Mouse (Mus musculus) neural tube, embryonic 14.5 days (tissue): Measurements from ENCODE around the gene Eml2. TPM values are rescaled to one million over a fixed set of nuclear protein-coding genes. Genes with fewer than 3 reads are reported as not detected.

Experiments used
- ATAC-seq: fragments of 200-750 bp; cut with Nextera tagmentation; 2 replicates; pipeline ENCODE4 v1.8.0; 2017; ENCODE audit warnings: low read depth, mild to moderate bottlenecking, moderate TSS enrichment, moderate library complexity
- H3K27ac ChIP-seq: fragments of 300-500 bp; sonication (generic); 2 replicates; pipeline ENCODE4 v1.5.1; 2014; ENCODE audit warnings: low read depth, mild to moderate bottlenecking, control low read depth, low read length, moderate library complexity, mixed read lengths
- H3K27me3 ChIP-seq: fragments of 300-500 bp; sonication (generic); 2 replicates; pipeline ENCODE4 v1.6.1; 2014; ENCODE audit warnings: low read length; ENCODE audit not compliant: control insufficient read depth, insufficient read depth
- H3K36me3 ChIP-seq: fragments of 300-500 bp; sonication (generic); 2 replicates; pipeline ENCODE4 v1.6.1; 2014; ENCODE audit warnings: low read length, mixed read lengths; ENCODE audit not compliant: control insufficient read depth, insufficient read depth
- H3K4me1 ChIP-seq: fragments of 300-500 bp; sonication (generic); 2 replicates; pipeline ENCODE4 v1.6.1; 2014; ENCODE audit warnings: low read length; ENCODE audit not compliant: control insufficient read depth, insufficient read depth
- H3K4me2 ChIP-seq: fragments of 300-500 bp; sonication (generic); 2 replicates; pipeline ENCODE4 v1.6.1; 2014; ENCODE audit warnings: mild to moderate bottlenecking, low read depth, low read length, control low read depth
- H3K4me3 ChIP-seq: fragments of 300-500 bp; sonication (generic); 2 replicates; pipeline ENCODE4 v1.5.1; 2014; ENCODE audit warnings: low read depth, low read length, control low read depth, mixed read lengths
- H3K9ac ChIP-seq: fragments of 300-500 bp; sonication (generic); replicated peaks from 2 replicates; pipeline ENCODE4 v1.6.1; 2014; ENCODE audit warnings: low read depth, mild to moderate bottlenecking, control low read depth, low read length, mixed read lengths
- H3K9me3 ChIP-seq: fragments of 300-500 bp; sonication (generic); 2 replicates; pipeline ENCODE4 v1.6.1; 2016; ENCODE audit warnings: low read length; ENCODE audit not compliant: control insufficient read depth
- WGBS: fragments of 180-500 bp; shearing (Covaris S2); extraction: QIAGEN DNeasy Blood & Tissue Kit; methylation state at CpG from one replicate; pipeline ENCODE4 v1.1.7; 2014; 5-methylcytosine and 5-hydroxymethylcytosine counted together
- polyA plus RNA-seq: library from polyadenylated mRNA; unstranded; fragments of >200 nt; fragmentation: Nextera tagmentation; extraction: Ambion mirVana; gene quantifications from 2 replicates; pipeline ENCODE4 v1.2.1, GENCODE M21; 2014

Eml2 gene
- polyA plus RNA-seq, 1 experiment from 2014 or later, result 3.5 TPM

DNA sequence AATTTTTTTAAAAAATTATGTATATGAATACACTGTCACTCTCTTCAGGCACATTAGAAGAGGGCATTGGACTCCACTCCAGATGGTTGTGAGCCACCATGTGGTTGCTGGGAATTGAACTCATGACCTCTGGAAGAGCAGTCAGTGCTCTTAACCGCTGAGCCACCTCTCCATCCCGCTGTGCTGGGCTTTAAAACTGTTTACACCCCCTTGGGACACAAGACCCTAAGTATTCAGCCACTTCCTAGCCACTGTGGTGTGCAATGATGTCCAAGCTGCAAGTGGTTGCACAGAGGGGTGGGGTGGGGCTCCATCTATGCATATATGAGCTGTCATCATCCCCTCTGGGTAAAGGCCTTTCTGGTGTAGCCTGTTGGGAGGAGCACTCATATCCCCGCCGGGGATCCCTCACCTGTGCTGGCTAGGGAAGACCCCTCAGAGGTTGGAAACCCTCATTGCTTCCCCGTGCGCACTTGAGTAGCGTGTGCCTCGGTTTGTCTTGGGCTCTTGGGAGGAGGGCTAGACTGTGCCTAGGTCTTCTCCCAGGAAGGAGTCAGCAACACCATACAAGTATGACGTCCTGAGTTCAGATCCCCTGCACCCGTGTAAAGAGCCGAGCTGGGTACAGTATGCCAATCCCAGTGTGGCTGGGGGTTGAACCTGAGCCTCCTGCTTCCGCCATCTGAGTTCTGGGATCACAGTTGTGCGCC, 32.1 kb downstream of the Eml2 start:
- no peak overlapping the region for H3K27ac ChIP-seq
- H3K4me2 ChIP-seq, result no peak overlapping the region
- 0 out of 2 replicates have a peak, but pooled peaks have one; percentile 5 for ATAC-seq
- no peaks in the 10 kb centered on the region for H3K4me1 ChIP-seq
- WGBS, result 75% methylated on average over 13 of the region's 13 CpGs
- no peak overlapping the region for H3K9ac ChIP-seq
- no peak overlapping the region for H3K4me3 ChIP-seq
- H3K27me3 ChIP-seq, result no peaks in the 10 kb centered on the region
- H3K9me3 ChIP-seq, result no peaks in the 10 kb centered on the region
- peaks cover 14% of the 10 kb centered on the region; the same call in 1 of the 2 replicates for H3K36me3 ChIP-seq

DNA sequence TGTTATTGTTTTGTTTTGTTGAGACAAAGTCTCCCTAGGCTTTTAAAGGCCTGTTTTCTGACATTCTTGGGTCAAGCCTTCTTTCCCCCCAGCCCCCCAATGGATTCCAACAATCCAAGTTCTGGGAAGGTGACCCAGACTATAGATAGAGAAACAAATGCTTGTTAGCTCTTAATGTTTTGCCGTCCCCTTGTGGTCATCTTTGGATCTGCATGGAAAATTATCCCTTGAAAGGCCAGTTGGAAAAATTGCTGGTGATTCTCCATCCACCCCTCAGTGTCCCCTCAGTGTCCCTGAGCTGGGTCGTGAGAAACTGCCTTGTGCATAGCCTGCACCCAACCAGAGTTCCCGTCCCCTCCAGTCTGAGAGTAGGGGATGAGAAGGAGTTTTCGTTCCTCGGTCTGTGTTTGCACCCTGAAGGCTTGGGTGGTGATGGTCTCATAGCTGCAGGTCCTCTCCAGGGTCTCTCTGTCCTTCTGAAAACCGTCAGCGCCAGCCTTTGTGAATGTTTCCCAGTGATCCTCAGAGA, 32.8 kb downstream of the Eml2 start:
- Histone ChIP-seq H3K27ac (no peak overlapping the region), H3K4me1 (no peaks in the 10 kb centered on the region), H3K4me3 (no peak overlapping the region), H3K27me3 (no peaks in the 10 kb centered on the region), H3K36me3 (peaks cover 12% of the 10 kb centered on the region; the same call in 1 of the 2 replicates), H3K9ac (no peak overlapping the region), H3K4me2 (no peak overlapping the region), H3K9me3 (no peaks in the 10 kb centered on the region)
- ATAC-seq, result no peak
- WGBS, result 53% methylated on average over 7 of the region's 7 CpGs

DNA sequence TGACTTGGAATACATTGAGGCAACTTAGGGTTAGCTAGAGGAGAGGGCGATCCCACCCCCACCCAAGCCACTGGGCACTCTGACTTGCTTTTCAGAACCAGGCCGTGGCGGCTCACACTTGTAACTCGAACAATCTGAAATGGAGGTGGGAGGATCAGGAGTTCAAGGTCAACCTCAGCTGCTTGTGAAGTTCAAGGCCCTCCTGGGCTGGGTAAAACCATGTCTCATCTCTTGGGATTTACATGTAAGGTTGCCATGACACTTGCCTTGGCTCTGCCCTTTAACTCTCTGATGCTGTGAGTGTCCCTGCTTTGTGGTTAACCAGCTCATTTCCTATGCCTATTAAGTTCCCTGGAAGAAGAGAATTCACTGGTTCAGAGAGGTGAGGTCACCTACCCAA, 33.3 kb downstream of the Eml2 start:
- Histone ChIP-seq H3K27ac (no peak overlapping the region), H3K4me2 (no peak overlapping the region), H3K4me1 (no peaks in the 10 kb centered on the region), H3K36me3 (peaks cover 9% of the 10 kb centered on the region; the same call in 1 of the 2 replicates), H3K9me3 (no peaks in the 10 kb centered on the region), H3K27me3 (no peaks in the 10 kb centered on the region), H3K9ac (no peak overlapping the region), H3K4me3 (no peak overlapping the region)
- 87% methylated on average over 4 of the region's 4 CpGs for WGBS
- ATAC-seq, result no peak

DNA sequence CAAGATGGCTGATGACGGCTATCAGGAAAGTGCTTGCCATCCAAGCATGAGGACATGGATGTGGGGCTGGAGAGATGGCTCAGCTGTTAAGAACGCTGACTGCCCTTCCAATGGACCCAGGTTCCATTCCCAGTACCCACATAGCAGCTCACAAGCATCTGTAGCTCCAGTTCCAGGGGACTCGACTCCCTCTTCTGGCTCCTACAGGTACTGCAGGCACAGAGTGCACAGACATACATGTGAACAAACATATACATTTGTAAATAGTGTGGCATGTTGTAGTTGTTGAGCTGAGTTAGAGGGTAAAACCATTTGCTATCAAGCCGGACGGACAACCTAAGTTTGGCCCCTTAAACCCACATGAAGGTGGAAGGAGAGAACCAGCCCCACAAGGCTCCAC, 33.8 kb downstream of the Eml2 start:
- WGBS, result 94% methylated on average over 5 of the region's 5 CpGs
- no peak for ATAC-seq
- Histone ChIP-seq H3K27me3 (no peaks in the 10 kb centered on the region), H3K4me2 (no peak overlapping the region), H3K4me1 (no peaks in the 10 kb centered on the region), H3K9me3 (no peaks in the 10 kb centered on the region), H3K9ac (no peak overlapping the region), H3K4me3 (no peak overlapping the region), H3K36me3 (peaks cover 9% of the 10 kb centered on the region; the same call in 1 of the 2 replicates), H3K27ac (no peak overlapping the region)

DNA sequence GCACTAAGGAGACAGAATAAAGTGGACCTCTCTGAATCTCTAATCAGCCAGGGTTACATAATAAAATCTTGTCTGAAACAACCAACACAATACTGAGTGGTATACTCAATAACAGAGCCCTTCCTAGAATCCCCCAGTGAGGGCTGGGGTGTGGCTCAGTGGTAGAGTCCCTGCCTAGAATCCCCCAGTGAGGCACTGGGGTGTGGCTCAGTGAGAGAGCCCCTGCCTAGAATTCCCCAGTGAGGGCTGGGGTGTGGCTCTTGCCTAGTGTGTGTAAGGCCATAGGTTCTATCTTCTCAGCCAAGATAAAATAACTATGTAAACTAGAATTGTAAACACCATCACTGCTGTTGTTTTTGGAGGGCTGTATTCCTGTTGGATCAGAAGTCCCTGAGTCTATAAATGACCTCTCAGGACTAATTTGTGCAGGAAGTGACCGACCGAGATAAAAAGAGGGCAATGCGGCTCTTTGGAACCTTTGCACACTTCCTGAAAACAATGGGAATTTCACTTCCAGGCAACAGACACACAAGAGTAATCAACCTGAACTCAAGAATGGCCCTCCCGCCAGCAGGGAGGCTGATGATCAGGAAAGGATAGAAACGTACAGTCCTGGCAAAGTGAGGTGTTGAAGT, 34.9 kb downstream of the Eml2 start:
- 52% methylated on average over 5 of the region's 5 CpGs for WGBS

DNA sequence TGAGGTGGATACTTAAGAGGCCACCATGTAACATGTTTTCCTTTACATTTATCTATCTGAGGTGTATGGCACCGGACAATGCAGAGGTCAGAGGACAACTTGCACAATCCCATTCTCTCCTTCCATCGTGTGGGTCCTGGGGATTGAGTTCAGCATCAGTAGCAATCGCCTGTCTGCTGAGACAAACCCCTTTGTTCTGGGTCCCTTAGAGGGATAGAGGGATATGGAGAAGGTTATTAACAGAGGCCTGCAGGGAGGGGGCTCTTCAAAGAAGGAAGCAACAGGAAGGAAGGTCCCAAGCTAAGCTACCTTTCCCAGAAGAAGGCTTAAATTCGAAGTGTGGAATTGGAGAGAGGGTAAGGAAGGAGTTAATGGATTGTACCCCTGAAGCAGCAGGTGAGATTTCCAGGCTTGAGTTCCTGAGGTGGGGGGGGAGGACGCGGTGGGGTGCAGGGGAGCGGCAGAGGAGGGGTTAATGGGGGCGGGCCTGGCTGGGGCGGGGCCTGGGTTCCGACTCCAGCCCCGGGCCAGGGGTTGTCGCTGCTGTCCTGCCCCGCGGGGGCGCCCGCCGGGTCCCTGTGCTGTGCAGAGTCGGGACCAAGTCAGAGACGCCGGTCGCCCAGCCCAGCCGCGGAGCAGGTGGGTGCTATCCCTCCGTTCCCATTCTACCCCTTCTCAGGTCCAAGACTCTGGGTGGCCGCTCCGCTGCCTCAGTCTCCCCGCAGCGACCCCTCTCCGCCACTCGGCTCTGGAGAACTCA, 36.0 kb downstream of the Eml2 start, which contains the start of gene Gpr4:
Gene Gpr4, plus strand, starts transcription at position 543 of the 760 bp plus-strand sequence.
- peak within 1 kb of the TSS; percentile 37 for H3K9ac ChIP-seq
- no peaks in the 10 kb centered on the region for H3K4me1 ChIP-seq
- peak within 1 kb of the TSS; percentile 57 for H3K4me2 ChIP-seq
- no peaks in the 10 kb centered on the region for H3K27me3 ChIP-seq
- ATAC-seq, result peak; percentile 71
- H3K4me3 ChIP-seq, result peak within 1 kb of the TSS; percentile 36
- WGBS, result 2% methylated on average over 30 of the region's 30 CpGs
- H3K36me3 ChIP-seq, result no peaks in the 10 kb centered on the region
- H3K9me3 ChIP-seq, result no peaks in the 10 kb centered on the region
- H3K27ac ChIP-seq, result no peak within 1 kb of the TSS

More for the DNA sequence above, 34.9 kb downstream of the Eml2 start:
- ATAC-seq, result no peak
- Histone ChIP-seq H3K4me2 (no peak overlapping the region), H3K4me3 (no peak overlapping the region), H3K27ac (no peak overlapping the region), H3K9ac (no peak overlapping the region), H3K4me1 (no peaks in the 10 kb centered on the region), H3K9me3 (no peaks in the 10 kb centered on the region), H3K36me3 (peaks cover under 1% of the 10 kb centered on the region; the same call in 1 of the 2 replicates), H3K27me3 (no peaks in the 10 kb centered on the region)

DNA sequence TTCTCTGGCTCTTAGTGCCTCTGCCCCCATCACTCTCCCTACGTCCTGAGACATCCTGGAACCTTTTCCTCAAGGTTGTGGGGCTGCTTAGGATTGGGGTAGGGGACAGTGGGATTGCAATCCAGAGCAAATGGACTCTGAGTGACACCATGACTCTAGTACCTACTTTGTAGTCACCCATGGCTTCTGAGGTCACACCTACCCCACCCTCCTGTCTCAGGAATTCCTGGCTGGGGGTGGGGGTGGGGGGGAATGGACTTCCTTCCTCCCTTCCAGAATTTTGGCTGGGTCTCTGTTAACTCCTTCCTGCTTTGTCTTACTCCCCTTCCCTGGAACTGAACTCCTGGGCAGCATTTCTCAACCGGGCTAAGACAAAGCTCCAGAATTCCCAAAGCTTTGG, 37.2 kb downstream of the Eml2 start:
- peak overlapping the region; percentile 57; the same call in 1 of the 2 replicates for H3K4me2 ChIP-seq
- no peaks in the 10 kb centered on the region for H3K27me3 ChIP-seq
- H3K9ac ChIP-seq, result no peak overlapping the region
- H3K36me3 ChIP-seq, result no peaks in the 10 kb centered on the region
- no peaks in the 10 kb centered on the region for H3K4me1 ChIP-seq
- H3K9me3 ChIP-seq, result no peaks in the 10 kb centered on the region
- H3K4me3 ChIP-seq, result no peak overlapping the region
- 67% methylated on average over 2 of the region's 2 CpGs for WGBS
- H3K27ac ChIP-seq, result no peak overlapping the region
- no peak for ATAC-seq

DNA sequence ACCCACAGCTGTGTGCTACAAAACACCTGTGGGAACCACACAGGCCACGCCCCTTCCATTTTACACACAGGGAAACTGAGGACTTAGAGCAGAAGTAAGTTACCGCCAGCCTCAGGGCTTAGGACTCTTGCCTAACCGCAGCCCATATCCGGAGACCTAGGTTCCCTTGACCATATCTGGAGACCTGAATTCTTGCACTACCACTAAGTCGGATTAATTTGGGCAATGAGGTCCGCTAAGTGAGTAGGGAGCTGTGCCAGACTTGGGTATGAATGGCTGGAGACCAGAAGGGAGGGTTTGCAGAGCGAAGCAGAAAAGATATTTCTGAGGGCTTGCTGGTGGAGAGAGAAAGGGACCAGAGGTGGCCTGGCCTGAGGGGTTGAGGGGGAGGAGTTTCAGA, 38.1 kb downstream of the Eml2 start:
- no peak overlapping the region for H3K4me3 ChIP-seq

More for the DNA sequence above, 38.1 kb downstream of the Eml2 start:
- Histone ChIP-seq H3K27me3 (no peaks in the 10 kb centered on the region), H3K9me3 (no peaks in the 10 kb centered on the region), H3K36me3 (no peaks in the 10 kb centered on the region), H3K27ac (no peak overlapping the region), H3K4me1 (no peaks in the 10 kb centered on the region), H3K9ac (no peak overlapping the region), H3K4me2 (no peak overlapping the region)
- 76% methylated on average over 7 of the region's 7 CpGs for WGBS
- ATAC-seq, result no peak
